Mouse (Mus musculus) neutrophil, adult 5-6 weeks (primary cell): ENCODE results near the gene Klf9. TPM values are rescaled to one million over a fixed set of nuclear protein-coding genes. Genes with fewer than 3 reads are reported as not detected.

ENCODE experiments used
- ATAC-seq: fragments of 151-379, 151-347 bp; 2 replicates; pipeline ENCODE4 v1.8.0; 2017; ENCODE audit warnings: mild to moderate bottlenecking, moderate TSS enrichment; ENCODE audit not compliant: insufficient number of reproducible peaks, poor library complexity, low FRiP score, severe bottlenecking; ENCODE audit errors: extremely low read depth
- total RNA-seq: library from RNA; stranded (forward); fragments of 200-1000 nt; gene quantifications from 2 replicates; pipeline ENCODE4 v1.2.3, GENCODE M21; 2017

The Klf9 gene
- 3.0 and 4.9 TPM in 2 replicates for total RNA-seq

DNA sequence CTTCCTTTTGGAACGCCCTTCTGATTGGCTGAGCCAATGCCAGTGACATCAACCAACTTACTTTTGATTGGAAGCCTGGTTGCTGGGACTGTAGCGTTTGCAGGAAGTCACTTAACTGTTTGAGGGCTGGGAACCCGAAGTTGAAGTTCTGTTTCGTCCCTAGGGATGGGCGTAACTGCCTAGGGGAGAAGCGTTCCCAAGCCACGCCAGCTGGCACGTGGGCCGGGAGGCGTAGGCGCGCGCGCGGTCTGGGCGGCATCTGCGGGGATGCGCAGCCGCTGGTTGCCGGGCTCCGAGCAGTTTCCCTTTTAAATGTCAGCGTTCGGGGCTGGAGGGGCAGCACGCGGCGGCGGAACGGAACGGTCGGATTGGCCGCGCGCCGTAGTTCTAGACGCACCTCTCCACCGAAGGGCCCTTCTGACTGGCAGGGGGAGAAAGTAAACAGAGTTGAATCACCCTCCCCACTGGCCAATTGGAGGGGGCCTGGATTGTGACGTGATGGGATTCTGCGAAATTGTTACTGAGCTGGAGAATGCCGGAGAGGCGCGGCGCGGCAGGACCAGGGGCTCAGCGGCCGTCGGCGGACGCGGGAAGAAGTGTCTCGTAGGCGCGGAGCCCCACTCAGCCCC lies at the start of gene Klf9:
TSS of gene Klf9 (plus strand) at position 538 of the 629 bp plus-strand sequence.
- peak; percentile 89 for ATAC-seq

DNA sequence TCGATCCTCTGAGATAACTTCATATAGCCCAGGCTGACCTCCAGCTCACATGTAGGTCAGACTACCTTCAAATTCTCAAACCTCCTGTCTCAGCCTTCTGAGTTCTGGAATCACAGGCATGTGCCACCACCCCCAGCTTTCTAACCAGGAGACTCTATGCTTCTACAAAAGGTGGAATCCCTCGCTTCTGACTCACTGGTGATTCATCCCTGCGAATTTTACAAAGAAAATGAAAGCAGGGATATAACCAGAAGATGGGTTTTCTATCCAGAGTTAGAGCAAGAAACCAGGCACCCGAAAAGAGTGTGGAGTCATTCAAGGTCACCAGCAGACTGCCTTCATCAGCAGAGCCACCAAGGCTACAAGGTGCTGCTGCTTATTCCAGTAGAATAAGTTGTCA lies 49.4 kb upstream of the Klf9 start:
- no peak for ATAC-seq

GRCm38 (mm10) chr19:23093548-23093947 lies 47.5 kb upstream of the Klf9 start:
- no peak for ATAC-seq

DNA sequence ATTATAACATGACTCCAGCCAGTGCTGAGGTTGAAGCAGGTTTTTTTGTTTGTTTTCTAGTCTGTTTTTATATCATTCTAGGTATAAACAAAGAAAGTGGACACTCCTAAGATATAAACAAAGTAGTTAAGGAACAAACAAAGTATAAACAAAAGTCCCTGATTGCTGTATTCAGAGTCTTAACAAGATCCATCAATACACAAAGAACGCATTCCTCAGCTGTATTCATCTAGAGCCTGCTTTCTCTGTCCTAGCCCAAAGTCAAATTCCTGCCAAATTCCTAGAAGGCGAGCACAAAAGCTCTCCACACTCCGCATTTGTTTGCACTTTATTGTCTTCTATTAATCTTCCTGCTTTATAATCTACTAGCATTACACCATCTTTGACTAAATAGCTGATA lies 46.1 kb upstream of the Klf9 start:
- ATAC-seq, result no peak

DNA sequence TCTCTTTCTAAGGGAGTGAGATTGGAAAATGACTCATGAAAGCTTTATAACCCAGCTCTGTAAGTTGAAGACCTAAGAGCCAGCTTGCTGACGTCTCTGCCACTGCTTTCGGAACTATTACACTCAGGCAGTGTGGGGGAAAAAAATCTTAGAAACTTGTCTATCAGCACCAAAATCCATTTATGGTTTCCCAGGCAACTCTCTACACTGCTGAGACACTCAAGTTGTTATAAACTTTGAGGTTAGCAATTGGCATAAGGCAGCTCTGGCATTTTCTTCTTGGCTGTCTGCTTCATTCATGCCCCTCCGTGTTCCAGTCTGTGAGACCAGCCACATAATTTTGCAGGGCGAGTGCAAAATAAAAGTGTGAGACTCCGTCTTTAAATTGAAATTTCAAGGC lies 34.2 kb upstream of the Klf9 start:
- no peak for ATAC-seq

DNA sequence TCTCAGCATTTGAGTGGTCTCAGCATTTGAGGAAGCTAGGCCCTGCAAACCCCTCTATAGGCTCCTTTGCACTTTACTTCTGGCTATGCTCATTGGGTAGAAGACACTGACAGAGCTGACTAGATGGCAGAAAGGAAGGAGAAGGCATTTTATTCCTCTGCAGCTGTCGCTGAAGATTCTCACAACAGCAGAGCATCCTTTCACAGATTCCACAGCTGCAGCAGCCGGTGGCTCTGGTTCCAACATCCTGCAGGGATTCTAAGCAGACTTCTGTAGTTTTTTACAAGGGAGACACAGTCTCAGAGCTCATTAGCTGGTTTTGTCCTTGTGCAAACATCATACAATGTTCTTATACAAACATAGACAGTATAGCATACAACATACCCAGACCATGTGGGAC lies 33.7 kb upstream of the Klf9 start:
- ATAC-seq, result no peak

DNA sequence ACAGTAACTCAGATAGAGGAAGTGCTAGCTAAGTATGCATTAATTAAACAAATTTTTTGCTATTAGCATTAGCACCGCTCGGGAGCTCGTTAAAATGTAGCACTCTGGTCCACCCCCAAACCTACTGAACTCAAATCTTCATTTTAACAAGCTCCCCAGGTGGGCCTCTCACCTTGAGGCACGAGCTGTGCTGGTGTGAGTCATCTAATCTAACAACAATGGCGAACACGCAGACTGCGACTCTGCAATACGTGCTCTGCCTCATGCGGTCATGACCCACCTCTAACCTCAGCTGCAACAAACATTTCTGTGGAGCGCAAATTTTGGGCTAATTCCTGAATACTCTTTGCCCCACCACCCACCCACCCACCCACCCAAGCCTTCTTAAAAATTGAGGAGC lies 19.2 kb upstream of the Klf9 start:
- no peak for ATAC-seq

DNA sequence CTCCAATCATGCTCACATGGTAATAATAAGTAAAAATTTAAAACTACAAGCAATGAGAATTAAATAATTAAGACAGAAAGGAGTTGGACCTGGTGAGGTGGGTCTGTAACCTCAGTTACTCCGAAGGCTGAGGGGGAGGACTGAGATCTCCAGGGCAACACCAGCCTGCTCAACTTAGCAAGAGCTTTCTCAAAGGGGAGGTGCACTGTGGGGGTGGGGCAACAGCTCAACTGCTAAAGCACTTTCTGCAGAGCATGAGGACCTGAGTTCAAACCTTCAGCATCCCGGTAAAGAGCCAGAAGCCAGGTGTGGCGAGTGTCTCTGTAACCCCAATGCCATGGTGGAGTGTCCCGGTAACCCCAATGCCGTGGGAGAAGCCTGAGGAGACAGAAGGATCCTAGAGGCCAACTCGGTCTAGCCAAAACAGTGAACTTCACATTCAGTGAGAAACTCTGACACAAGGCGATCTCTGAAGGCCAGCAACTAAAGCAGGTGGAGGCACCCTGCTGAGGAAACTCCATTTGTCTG lies 16.9 kb upstream of the Klf9 start:
- no peak for ATAC-seq

DNA sequence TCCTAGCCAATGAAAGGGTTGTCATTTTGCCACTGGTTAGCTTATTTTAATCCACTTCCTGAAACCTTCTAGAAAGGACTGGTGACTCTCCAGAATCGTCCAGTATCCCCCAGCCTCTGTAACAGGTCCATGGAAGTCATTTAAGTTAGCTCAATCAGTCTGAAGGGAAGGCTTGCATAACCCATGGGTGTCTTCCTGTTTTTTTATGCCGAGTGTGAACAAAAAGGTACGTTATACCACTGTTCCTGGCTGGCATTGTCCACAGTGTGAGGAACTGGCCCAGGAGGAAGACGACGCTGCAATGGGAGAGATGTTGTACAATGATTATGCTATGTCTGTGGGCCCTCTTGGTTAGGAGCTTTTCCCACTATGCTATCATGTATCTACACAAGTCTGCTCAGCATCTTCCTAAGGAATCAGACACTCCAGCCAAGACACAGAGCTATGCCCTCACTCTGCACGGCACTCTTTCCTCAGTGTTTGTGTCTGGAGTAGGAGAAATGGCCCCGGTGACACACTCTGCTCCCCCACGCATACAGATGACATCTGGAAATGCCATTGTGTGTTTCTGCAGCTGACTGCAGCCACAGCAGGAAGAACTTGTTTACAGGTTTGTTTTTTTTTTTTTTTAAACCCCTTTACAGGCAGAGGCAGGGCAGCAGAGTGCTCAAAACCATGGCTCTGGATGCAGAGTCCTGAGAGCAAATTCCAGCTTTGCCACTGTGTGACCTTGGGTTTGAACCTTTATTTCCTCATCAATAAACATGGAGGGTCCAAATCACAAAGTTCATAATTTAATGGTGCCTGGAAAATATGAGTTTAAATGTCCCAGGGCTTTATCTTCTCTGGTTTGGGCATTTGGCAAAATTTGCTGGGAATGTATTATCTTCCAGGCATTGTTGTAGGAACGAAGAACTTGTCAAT lies 15.5 kb upstream of the Klf9 start:
- ATAC-seq, result no peak

- no peak for ATAC-seq
Measured at GRCm38 (mm10) chr19:23129908-23130307, 11.1 kb upstream of the Klf9 start.

GRCm38 (mm10) chr19:23132106-23132635 lies 8.9 kb upstream of the Klf9 start:
- no peak for ATAC-seq

- ATAC-seq, result no peak
Measured at GRCm38 (mm10) chr19:23132720-23133426, 8.2 kb upstream of the Klf9 start.

DNA sequence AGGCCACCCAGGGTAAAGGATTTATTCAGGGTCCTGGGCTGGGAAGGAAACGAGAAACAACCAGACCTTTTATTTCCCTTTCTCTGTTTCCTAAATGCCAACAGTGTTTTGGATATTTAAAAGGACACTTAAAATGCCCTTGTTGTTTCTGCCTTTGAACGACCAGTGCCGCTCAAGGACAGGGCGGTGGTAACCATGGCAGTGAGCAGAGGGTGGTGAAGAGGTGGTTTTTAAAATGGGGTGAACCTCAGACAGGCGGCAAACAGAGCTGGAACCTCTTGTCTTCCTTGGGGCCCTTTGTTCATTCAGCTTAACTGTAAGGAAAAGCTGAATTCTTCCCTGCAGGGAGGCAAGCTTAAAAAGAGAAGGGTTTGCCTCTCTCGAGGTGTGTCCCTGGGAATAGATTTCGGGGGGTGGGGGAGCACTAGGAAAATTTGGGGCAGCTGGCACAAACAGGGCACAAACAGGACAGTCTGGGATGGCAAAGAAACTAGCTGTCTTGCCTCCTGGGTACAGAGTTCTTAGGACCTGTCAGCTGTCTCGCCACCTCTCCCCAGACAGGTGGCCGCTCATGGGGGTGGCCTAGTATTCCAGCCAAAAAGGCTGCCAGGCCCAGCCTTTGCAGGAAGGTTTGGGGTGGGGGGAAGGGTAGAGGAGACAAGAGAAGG lies 7.5 kb upstream of the Klf9 start:
- no peak for ATAC-seq

DNA sequence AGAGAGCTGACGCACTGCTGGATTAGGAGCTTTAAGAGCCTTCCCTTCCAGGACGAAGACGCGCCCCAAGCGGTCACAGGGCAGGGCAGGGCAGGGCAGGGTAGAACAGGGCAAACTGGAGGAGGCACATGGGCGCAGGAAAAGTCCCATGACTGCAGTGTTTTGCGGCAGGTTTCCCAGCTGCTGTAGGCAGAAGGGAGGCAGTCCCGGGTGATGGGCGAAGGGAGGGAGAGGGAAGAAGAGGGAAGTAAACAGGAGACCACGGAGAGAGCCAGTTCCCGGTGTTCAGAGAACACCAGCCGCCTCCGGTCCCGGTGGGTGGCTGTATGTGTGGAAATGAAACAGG lies 7.0 kb upstream of the Klf9 start:
- peak; percentile 25; the same call in 1 of the 2 replicates for ATAC-seq

DNA sequence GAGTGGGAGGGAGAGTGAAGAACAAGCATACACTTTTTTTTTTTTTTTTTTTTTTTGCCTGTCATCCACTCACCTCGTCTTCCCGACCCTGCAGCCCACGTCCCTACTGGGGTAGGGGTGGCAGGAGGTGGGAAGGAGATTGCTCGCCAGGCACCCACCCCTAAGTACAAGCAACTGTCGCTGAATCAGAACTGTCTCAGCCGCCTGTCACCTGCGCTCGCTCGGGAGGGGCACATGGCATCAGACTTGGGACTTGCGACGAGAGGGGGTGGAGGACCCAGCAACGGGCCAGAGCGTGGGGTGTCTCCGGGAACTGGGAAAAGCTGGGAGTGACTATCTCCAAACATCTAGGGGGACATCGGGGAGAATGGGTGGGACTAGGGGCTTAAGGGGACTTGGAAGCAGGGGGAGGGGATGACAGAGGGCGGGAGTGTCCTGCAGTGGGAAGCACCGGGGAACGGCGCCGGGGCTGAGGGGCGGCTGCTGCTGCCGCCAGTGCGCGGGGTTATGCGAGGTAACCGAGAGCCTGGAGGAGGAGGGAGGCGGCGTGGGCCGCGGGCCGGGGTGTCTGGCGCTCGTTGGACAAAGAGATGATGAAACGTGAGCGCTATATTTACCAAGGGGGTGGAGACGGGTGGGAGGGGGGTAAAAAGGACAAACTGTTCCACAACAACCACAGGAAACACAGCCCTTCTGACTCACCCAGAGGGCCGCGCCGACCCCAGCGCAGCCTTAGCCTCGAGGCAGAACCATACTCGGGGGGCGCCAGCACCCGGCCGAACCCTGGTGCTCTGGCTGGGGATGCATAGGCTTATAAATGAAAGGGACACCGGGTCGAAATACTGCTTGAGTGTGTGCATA lies 6.4 kb upstream of the Klf9 start:
- peak; percentile 2; the same call in 1 of the 2 replicates for ATAC-seq

DNA sequence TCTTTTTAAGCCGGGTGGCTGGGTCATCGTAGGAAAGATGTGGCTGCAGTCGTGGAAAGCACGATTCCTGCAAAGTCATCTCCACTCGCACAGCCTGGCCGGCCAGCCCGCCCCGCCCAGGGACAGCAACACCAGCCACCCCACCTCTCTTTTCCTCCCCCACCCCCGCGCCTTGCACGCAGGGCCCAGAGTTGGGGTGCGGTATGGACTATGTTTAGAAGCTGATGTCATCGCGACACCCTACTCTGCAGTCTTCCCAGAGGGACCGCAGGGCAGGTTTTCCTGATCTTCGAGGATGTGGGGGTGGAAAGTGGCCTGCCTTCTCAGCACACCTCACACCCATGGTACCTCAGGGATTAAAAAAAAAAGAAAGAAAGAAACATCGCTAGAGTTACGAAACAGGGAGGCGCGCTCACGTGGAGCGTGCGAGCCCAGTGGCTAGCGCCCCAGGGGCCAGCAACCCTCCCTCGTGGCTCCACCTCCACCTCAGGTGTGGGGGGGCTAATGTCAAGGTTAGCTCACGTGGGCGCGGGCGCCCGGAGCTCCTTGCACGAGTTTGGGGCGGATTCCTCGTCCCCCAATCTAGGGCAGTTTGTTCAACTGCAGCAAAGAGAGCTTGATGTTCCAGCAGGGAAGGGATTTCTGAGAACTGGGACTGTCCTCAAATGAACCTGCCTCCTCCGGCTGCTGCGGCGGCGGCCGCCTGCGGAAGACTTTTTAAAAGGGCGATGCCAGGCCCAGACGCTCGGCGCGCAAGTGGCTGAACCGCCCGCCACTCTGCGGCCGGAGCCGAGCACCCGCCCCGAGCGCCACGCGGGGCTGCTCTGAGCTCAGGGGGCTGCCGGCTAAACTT lies 5.5 kb upstream of the Klf9 start:
- ATAC-seq, result peak; percentile 30

DNA sequence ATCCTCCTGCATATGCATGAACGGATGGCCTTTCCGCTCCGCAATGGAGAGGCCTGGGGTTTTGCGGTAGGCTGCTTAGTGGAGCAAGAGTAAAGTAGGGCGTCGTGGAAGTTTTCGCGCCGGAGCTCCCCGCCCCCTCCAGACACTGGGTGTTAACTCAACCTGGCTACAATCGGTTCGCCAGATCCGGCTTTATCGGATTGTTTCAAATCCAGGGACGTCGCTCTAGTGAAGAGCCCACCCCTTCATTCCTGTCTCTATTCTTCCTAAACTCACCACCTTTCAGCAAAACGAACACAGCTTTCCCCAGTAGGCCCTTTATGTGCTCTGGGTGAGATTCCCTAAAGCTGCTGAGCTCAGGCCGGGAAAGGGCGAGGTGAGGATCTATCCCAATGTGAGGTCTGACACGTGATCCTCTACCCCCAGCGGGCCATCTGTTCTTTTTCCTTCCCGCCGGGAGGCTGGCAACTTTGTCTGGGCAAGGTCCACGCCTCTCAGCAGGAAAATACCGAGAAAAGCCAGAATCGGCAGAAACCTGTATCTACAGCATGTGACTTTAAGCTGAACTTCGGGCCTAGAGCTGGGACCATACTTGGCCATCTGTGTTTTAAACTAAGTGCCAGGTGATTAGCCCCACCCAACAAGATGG lies 4.7 kb upstream of the Klf9 start:
- ATAC-seq, result no peak
